Mouse (Mus musculus) MEL (cell line): ENCODE measurements around the gene Rgl1.

Experiments
- CTCF ChIP-seq, 3 experiments: IDR thresholded peaks in 2 of 3; conservative IDR thresholded peaks in 1 of 3; 2 replicates each; pipeline ENCODE4 v1.5.1; 2011 to 2012; ENCODE audit warnings: low read length in 3 of 3, low read depth in 2 of 3, mild to moderate bottlenecking in 2 of 3, improper control_type of control experiment in 1 of 3, inconsistent platforms in 1 of 3, mixed read lengths in 1 of 3, moderate library complexity in 1 of 3; ENCODE audit not compliant: control insufficient read depth in 1 of 3, insufficient read depth in 1 of 3, poor library complexity in 1 of 3, severe bottlenecking in 1 of 3
- HCFC1 ChIP-seq: IDR thresholded peaks from 2 replicates; pipeline ENCODE4 v1.6.1; 2012; ENCODE audit warnings: low read depth, mild to moderate bottlenecking, inconsistent platforms, low read length, improper control_type of control experiment, moderate library complexity
- MEF2A ChIP-seq: IDR thresholded peaks from 2 replicates; pipeline ENCODE4 v1.6.1; 2014; ENCODE audit warnings: low read depth, mild to moderate bottlenecking, inconsistent platforms, low read length, improper control_type of control experiment; ENCODE audit not compliant: poor library complexity, insufficient replicate concordance, severe bottlenecking; ENCODE audit errors: extremely low read depth

DNA sequence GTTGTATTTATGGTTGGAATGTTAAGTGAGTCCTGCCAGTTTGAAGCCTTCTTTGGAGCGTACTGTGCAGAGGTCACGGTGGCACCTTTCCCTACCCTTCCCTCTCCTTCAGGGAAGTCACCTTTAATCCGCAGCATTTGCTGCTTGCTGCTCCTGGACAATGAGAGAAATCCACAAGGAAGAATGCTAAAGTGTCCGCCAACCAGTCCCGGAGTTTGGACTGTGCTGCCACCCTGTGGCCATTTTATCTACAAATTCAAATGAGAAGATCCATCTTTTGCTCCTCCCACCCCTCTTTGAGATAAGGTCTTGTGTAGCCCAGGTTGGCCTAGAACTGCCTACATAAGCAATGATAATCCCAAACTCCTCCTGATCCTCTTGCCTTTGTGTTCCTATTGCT lies 19.7 kb downstream of the Rgl1 start:
- TF ChIP-seq CTCF (IDR thresholded peaks at IDR 0.05 in 2 of 3, conservative IDR thresholded peaks at IDR 0.05 in 1 of 3; ENCODE audit: control insufficient read depth in 1 of 3, insufficient read depth in 1 of 3, low read depth in 2 of 3, low read length in 3 of 3, poor library complexity in 1 of 3, severe bottlenecking in 1 of 3) (peak; percentile 57 to 88 (median 76)), MEF2A (no peak), HCFC1 (no peak)
